Mouse (Mus musculus): ENCODE results near the gene Pik3cg.
A peak's percentile ranks its signal among the peaks of the same experiment; 100 is the strongest.
"Not testable (repeated sequence)": the region's sequence is repeated elsewhere in the genome, so short reads cannot be mapped to it uniquely, and the experiment has no call there.

The Pik3cg gene

DNA sequence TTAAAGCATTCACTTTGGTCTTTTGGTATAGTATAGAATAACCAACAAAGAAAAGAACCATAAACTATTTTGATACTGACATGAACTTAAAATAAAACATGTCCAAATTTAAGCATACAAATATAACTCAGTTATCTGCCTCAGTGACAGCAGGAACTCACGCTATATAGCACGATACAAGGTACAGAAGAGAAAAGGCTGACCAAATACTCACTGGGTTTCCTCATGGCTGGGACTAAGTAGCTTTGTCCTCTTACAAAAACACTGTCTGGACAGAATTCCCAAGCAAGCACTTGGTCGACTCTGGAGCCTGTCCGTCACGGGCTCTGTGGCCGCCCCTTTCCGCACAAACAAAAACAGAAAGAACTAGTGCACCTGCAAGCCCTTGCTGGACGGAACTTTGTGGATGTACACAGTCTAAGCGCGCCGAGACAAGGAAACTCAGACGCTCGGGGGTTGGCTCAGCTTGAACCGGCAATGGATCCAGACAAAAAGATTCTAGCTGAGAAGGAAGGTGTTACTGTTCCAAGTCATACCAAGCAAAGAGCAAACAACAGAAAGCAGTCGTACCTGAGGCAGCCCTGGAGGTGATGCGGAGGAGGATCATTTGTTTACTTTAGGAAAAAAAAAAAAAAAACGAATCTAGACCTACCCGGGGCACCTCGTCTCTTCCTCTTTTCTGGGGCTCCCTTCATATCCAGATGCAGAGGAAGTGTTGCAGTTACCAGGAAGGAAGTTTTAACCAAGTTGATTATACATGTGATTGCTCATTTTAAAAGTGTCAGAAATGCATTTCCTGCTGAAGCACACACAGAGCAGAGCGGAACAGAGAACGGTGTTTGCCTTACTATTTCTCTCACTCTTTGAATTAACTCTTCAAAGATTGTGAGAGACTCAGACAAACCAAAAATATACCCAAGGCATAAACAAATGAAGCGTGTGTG lies at the start of gene Pik3cg:
TSS of gene Pik3cg (minus strand) at position 712 of the 944 bp plus-strand sequence.
- peak; percentile 42 for DNase-seq (ENCODE audit: low spot score)

DNA sequence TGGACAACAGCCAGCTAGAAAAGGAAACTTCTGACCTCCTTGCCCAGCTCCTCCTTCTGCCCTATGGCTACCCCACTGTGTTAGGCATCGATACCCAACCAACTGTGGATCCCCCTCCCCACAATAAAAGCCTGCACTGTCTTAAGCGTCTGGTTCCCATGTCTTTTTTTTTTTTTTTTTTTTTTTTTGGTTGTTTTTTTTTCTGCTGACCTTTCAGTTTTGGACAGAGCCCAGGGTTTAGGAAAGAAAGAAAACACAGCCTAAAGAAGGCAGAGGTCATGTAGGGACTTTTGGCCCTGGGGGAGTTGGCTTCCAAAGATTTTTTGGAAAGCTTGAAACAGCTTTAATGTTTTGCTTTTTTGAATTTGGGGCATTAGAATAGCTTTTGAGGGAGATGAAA lies 40.0 kb upstream of the Pik3cg start:
- DNase-seq (ENCODE audit: low spot score): no peak

DNA sequence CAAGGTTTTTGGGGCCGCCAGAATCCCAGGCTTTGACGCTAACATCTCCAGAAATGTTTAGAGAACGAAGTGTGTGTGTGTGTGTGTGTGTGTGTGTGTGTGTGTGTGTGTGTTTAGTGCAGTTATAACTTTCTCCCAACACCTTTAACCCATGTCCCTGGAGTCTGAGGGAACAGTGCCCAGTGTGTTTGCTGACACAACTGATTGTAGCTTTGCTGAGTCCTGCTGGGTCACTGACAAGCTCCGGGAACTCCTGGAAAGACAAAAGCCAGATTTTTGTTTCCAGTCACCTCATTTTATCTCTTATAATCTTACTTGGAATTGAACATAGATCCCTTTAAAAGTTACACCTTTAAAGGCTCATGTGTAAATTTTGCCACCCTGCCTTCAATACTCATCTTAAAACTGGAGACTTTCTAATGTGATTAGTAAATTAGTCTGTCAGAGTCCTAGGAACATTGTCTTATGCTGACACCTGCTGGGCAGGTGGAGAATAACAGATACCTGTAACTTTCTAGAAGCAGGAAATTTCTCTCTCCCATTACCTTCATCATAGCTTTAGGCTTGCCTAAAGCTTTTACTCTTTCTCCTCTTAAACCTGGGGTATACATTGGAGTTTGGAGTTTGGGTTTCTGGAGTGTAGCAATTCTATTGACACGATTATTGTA lies 37.2 kb upstream of the Pik3cg start:
- DNase-seq (ENCODE audit: low spot score): peak; percentile 39

DNA sequence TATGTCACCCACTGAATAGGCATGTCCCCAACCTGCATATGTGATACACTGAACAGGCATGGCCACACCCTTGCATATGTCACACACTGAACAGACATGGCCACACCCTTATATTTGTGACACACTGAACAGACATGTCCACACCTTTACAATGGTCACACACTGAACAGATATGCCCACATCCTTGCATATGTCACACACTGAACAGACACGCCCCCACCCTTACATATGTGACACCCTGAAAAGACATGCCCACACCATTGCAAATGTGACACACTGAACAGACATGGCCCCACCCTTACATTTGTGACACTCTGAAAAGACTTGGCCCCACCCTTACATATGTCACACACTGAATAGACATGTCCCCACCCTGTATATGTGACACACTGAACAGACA lies 35.1 kb upstream of the Pik3cg start:
- DNase-seq (ENCODE audit: low spot score): no peak

DNA sequence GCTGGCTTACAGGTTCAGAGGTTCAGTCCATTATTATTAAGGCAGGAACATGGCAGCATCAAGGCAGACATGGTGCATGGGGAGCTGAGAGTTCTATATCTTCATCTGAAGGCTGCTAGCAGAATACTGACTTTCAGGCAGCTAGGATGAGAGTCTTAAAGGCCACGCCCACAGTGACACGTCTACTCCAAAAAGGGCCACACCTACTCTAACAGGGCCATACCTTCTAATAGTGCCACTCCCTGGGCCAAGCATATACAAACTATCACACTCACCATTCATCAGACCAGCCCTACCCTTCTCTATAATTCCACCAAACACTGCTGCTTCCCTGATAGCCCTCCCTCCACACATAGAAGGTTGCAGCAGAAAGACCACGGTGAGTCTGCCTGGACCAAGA lies 30.7 kb upstream of the Pik3cg start:
- not testable (repeated sequence) for DNase-seq (ENCODE audit: low spot score)

DNA sequence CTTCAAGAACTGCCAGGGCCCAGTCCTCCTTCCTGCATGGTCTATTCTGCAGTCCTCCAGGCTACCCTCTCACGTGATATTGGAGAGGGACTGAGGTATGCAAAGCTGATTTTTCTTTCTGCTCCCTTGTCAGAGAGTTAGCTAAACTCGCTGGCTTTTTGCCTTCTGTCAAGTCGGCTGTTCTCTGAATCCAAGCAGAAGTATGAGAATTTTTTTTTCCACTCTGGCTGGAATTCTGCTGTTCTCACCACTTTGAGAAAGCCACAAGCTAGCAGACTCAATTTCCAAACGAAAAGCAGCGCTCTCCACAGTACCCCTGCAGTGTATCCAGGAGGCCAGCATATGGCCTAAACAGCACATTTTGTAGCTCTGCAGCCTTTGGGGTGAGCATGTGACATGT lies 30.0 kb upstream of the Pik3cg start:
- DNase-seq (ENCODE audit: low spot score): no peak

DNA sequence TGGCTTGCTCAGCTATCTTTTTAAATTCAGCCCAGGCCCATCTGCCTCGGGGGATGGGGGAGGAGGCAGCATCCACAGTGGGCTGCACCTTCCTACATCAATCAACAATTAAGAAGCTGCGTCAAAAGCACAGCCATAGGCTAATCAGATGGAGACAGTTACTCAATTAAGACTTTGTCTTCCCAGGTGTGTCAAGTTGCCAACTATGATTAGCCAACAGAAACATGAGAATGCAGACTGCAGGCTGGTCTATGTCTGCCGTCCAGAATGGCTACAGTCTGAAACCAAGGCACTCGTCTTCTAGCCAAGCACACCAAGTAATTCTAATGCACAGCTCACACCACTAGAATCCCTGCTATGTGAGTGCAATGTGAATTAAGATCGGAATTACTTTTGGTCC lies 29.4 kb upstream of the Pik3cg start:
- no peak for DNase-seq (ENCODE audit: low spot score)

DNA sequence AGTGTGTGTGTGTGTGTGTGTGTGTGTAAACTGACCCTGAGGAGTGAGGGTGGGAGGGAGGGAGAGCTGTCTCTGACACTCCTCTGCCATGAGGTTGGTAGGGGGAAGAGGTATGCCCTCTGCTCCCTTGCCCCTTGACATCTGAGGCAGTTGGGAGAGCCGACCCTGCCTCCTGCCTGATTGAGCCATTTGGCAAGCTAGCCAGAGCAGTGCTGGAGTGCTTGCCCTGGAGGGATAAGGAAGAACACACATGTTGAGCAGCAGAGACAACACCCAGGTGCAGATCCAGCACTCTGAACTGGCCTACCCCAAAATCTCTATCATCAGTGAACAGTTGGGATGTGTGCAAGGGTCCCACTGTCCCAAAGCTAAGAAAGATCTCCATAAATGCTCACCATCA lies 28.7 kb upstream of the Pik3cg start:
- DNase-seq (ENCODE audit: low spot score): no peak

DNA sequence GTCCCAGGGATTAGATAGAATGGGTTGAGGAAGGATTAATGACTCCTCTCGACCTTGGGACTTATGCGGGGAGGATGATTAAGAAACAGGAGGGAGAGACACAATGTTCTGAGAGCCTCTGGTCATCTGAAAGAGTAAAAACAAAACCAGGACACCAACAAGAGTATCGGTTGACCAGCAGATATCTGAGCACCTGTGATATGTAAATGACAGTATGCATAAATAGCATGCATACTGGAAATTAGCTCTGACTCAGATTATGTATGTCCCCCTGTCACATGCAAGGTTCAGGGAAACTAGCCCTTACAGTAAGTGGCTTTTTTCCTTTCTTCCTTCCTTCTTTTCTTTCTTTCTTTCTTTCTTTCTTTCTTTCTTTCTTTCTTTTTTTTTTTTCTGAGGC lies 28.0 kb upstream of the Pik3cg start:
- no peak for DNase-seq (ENCODE audit: low spot score)

DNA sequence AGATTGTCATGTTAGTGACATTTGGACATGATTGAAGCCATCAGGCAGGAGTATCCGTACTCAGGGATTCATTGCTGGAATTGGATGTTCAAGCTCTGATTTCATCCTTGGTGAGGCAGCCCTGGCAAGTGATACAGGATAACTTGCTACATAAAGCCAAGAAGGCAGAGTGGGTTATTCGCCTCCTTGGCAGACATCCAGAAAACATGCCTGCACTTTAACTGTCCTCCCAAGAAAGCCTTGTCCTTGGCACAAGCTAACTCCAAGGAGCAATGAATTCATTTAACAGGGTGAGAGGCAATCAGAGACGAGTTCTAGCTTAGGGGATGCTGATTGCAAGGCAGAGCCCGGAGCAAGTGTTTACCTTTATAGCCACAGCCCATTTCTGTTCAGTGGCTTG lies 25.4 kb upstream of the Pik3cg start:
- no peak for DNase-seq (ENCODE audit: low spot score)

DNA sequence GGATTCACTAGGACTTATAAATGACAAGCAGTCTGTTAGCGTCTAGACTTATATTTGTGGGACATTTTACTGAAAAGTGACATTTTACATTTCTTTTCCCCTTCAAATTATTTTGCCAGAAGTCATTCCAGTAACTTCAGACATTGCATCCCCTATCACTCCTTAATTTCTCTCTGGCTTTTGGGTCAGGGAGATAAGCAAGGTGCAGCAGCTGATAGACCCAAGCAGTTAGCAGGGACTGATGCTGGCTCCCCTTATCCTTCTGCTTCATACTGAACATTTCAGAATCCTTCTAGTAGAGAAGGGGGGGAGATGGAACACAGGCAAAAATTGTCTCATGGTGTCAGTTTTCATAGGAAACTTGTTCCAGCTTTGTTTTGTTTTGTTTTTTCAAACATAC lies 22.9 kb upstream of the Pik3cg start:
- DNase-seq (ENCODE audit: low spot score): no peak

DNA sequence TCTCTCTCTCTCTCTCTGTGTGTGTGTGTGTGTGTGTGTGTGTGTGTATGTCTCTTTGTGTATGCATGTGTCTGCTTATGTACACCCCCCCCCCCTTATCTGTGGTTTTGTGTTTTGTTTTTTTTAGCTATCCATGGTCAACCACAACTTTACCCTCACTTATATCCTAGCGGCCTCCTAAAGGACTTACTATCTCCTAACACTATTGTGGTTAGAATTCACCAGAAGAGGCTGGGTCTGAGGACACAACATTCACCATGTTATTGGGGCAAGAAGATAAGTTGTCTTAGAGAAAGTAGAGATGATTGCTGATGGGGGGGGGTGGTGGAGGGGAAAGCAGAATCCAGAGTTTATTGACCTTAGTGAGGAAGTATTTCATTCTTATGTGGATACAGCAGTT lies 15.2 kb upstream of the Pik3cg start:
- DNase-seq (ENCODE audit: low spot score): no peak

DNA sequence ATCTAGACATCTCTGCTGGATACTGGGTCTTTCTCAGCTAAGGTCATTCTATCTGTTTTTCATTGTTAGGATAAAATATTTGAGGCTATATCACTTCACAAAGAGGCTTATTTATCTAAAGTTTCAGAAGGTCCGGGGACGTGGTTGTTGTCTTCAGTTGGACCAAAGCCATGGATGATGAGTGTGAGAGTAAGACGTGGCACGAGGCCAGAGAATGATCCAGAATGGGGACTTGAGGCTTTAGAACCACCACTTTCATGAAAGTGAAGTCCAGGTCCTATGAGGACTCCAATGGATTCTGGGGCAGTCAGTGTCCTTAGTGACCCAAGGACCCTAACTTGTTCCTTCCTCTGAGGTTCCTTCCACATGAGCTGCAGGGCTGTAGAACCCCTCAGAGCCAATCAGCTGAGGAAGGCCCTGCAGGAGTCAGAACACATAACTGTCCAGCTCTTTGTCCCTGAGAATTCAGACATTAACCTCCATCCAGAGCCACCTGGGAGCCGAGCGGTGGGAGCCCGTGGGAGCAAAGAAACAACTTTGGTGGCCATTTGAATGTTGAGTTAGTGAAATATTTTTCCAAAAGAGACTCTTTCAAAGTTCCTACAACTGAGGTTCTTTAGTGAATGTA lies 14.4 kb upstream of the Pik3cg start:
- DNase-seq (ENCODE audit: low spot score): no peak

DNA sequence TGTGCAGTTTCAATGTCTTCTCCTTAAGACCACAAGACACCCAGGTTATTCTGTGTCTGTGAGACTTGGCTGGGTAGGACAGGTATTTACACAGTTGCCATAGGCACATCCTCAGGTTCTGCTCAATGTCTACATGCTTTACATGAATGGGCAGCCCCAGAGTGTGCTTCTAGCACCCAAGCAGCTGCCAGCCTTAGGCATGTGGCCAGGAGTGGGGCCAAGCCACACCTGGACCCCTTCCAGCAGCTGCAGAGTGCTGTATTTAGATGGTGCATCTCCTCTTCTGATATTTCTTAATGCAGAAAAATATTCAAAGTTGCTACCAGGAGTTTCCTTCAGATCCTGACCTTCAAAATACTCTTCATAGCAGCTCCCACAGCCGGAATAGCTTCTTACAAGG lies 11.9 kb upstream of the Pik3cg start:
- no peak for DNase-seq (ENCODE audit: low spot score)

DNA sequence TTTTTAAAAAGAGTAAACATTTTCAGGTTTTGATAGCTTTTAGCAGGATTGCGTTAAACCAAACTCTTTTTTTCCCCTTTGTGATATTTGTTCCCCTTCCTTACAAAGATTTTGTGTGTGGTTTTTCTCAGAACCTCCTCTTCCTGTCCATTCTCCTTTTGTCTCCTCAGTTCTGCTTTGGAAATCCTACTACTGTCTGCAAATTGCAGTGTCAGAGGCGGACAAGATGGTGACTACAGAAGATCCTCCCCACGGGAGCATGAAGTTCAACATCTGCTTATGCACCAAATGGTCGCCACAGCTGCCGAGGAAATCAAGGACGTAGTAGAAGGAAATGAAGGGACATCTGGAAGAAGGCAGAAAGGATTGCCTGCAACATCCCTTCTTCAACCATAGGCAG lies 6.7 kb upstream of the Pik3cg start:
- no peak for DNase-seq (ENCODE audit: low spot score)

DNA sequence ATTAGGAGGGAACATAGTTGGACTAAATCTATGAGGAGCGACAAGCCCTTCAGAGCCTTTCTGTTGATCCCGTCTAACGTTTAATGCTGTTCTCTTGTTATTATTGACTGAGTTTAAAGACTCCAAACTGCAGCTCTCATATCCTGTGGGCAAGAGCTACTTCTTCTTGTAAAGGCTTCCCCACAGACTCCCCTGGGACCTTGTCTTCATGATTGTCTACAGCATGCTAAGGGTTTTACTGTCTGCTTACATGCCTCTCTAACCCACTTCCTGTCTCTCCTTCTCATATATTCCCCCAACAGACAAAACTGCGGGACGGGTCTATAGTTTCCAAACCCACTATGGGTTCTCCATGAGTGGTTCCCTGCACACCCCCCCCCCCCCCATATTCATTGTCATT lies 4.2 kb upstream of the Pik3cg start:
- peak; percentile 31 for DNase-seq (ENCODE audit: low spot score)

DNA sequence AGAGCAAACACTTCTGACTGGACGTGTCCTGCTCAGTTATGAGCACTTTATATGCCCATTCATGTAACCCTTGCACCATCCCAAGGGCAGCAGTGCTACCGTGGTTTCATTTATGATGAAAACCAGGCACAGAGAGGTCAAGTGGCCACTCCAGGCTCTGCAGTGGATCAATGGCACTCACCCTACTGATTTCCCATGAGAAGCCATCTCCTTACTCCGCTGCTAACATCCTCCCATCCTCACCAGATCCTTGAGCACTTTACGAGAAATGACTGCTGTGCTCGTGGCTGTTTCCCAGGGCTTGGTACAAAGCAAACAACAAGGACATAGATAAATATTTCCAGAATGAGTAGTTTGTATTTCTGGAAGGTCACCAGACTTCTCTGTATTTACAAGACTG lies 3.7 kb upstream of the Pik3cg start:
- no peak for DNase-seq (ENCODE audit: low spot score)

DNA sequence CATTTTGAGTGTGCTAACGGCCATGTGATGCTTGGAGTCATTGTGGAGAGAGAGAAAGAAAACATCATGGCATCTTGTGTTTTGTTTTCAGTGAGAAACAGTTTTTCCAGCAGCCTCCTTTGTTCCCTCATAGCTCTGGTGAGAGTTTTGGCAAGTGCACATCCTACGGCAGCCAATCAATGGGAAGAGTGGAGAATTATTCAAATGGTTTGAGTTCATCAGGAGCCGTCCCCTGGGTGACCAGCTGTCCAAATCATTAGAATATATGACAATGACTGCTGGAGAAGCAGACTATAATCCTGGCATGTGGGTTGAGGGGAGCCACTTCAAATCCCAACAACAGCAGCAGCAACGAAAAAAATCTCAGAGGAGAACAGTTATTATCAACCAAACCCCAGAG lies 2.8 kb upstream of the Pik3cg start:
- no peak for DNase-seq (ENCODE audit: low spot score)

DNA sequence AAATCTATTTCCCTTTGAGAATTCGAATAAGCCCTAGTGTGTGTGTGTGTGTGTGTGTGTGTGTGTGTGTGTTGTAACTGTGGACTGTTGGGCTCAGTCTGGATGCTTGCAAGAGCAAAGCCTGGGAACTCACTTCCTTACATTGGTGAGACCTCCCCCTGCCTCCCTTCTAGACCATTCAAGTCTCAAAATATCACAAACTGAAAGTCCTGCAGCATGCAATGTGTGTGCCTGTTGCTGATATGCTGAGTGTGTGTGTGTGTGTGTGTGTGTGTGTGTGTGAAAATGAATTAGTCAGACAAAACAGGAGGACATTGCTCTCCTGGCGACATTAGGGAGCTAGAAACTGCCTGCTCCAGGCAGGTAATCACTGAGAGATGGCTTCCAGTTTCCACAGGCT lies 492 bp upstream of the Pik3cg start:
- peak; percentile 28 for DNase-seq (ENCODE audit: low spot score)

DNA sequence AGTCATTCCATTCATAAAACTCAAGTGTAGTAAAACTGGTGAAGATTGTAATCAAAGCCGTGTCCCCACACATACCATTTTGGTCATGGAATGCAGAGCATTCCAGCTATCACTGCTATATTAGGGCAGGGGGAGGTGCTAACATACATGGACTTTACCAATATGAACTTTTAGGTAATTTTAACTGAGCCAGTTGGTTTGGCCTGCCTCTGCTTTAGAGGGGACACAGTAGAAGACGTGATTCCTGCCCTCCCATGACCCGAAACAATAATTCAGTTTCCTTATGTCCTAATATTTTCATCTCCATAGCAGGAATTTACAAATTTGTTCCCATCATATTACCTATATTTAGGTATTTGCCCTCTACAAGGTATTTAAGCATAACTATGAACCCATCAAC lies 1.3 kb downstream of the Pik3cg start:
- DNase-seq (ENCODE audit: low spot score): no peak

DNA sequence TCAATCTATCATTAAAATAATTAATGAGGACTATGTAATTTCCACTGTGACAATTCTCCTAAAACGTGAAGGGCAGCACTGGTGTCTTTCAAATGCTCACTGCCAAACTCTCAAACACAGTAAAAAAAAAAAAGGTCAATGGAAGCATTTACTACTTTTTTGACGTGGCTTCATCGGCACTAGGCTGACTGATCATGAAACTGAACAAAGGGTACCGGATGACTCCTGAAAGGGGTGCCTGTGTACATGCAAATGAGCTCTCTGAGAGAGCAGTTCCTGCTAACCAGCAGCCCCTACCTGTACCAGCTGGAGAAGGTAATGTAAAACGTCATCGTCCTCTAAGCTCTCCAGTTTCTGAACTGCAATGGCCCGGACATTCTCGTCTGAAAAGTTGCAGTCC lies 4.8 kb downstream of the Pik3cg start:
- DNase-seq (ENCODE audit: low spot score): no peak

DNA sequence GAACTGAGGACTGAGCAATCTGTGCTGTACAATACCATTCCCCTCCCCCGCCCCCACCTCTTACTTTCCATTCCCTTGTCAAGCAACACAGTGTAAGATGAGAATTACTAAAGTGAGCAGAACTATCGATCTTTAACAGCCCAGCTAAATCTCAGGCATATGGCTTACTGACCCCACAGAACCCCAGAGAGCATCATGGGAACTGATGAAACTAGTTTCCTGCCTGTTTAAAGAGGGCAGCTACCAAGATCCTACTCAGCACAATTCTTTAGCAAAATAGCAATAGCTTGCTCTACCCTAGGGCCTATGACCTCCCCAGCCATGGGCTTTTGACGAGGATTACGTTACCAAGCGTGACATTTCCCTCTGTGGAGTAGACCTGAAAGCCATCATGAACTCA lies 5.9 kb downstream of the Pik3cg start:
- no peak for DNase-seq (ENCODE audit: low spot score)

DNA sequence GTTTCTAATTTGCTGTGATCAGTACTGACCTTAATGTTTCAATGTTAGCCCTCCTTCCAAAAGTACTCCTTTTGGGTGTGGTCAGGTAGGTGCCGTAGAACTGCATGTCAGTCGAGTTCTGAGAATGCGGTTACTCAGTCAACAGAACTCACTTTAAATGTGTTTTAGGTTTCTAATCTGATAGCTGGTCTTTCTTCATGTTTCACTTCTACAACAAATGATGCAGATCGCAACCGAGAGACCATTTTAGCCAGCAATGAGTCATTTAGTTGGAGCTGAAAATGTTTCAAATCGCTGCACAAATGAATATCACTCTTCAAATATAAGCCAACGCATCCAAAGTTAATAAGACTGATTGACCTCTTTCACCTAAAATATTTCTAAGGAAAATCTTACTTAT lies 6.5 kb downstream of the Pik3cg start:
- DNase-seq (ENCODE audit: low spot score): no peak
